Mouse (Mus musculus) kidney, embryonic 14.5 days (tissue): ENCODE data around the gene Sh3bp1. TPM values are rescaled to one million over a fixed set of nuclear protein-coding genes. Genes with fewer than 3 reads are reported as not detected.

Experiments used
- ATAC-seq: fragments of 200-750 bp; cut with Nextera tagmentation; 2 replicates; pipeline ENCODE4 v1.8.0; 2017; ENCODE audit warnings: moderate number of reproducible peaks, mild to moderate bottlenecking, moderate TSS enrichment, moderate library complexity; ENCODE audit not compliant: low FRiP score, low TSS enrichment
- H3K27ac ChIP-seq: fragments of 300-500 bp; sonication (generic); 2 replicates; pipeline ENCODE4 v1.5.1; 2014; ENCODE audit warnings: low read depth, mild to moderate bottlenecking, low read length, moderate library complexity, mixed read lengths
- H3K27me3 ChIP-seq: fragments of 300-500 bp; sonication (generic); 2 replicates; pipeline ENCODE4 v1.6.1; 2014; ENCODE audit warnings: mild to moderate bottlenecking, low read length; ENCODE audit not compliant: control insufficient read depth, insufficient read depth
- H3K36me3 ChIP-seq: fragments of 300-500 bp; sonication (generic); 2 replicates; pipeline ENCODE4 v1.6.1; 2014; ENCODE audit warnings: low read length, mixed read lengths; ENCODE audit not compliant: control insufficient read depth, insufficient read depth
- H3K4me1 ChIP-seq: fragments of 300-500 bp; sonication (generic); 2 replicates; pipeline ENCODE4 v1.6.1; 2014; ENCODE audit warnings: low read length, mixed read lengths; ENCODE audit not compliant: control insufficient read depth, insufficient read depth
- H3K4me2 ChIP-seq: fragments of 300-500 bp; sonication (generic); replicated peaks from 2 replicates; pipeline ENCODE4 v1.6.1; 2014; ENCODE audit warnings: low read depth, mild to moderate bottlenecking, low read length
- H3K4me3 ChIP-seq: fragments of 300-500 bp; sonication (generic); 2 replicates; pipeline ENCODE4 v1.5.1; 2014; ENCODE audit warnings: mild to moderate bottlenecking, low read length
- H3K9ac ChIP-seq: fragments of 300-500 bp; sonication (generic); 2 replicates; pipeline ENCODE4 v1.6.1; 2014; ENCODE audit warnings: low read depth, mild to moderate bottlenecking, low read length, moderate library complexity
- H3K9me3 ChIP-seq: fragments of 300-500 bp; sonication (generic); 2 replicates; pipeline ENCODE4 v1.6.1; 2016; ENCODE audit warnings: low read length; ENCODE audit not compliant: control insufficient read depth
- WGBS: fragments of 180-500 bp; shearing (Covaris S2); extraction: QIAGEN DNeasy Blood & Tissue Kit; methylation state at CpG from one replicate; pipeline ENCODE4 v1.1.7; 2014; 5-methylcytosine and 5-hydroxymethylcytosine counted together
- polyA plus RNA-seq: library from polyadenylated mRNA; unstranded; fragments of >200 nt; fragmentation: Nextera tagmentation; extraction: Ambion mirVana; gene quantifications from 2 replicates; pipeline ENCODE4 v1.2.1, GENCODE M21; 2014

Sh3bp1 gene
- 32.7 and 38.5 TPM in 2 replicates for polyA plus RNA-seq

GRCm38 (mm10) chr15:78899740-78900584 lies at the start of gene Sh3bp1:
Gene Sh3bp1, plus strand, starts transcription at chr15:78899768.
- Histone ChIP-seq H3K9ac (peak within 1 kb of the TSS; percentile 74), H3K9me3 (no peaks in the 10 kb centered on the region), H3K27ac (peak within 1 kb of the TSS; percentile 65), H3K27me3 (no peaks in the 10 kb centered on the region), H3K4me3 (peak within 1 kb of the TSS; percentile 75), H3K36me3 (peaks cover 22% of the 10 kb centered on the region), H3K4me2 (peak within 1 kb of the TSS; percentile 92), H3K4me1 (peaks cover 47% of the 10 kb centered on the region)
- WGBS: under 1% methylated on average over 44 of the region's 47 CpGs
- ATAC-seq: peak; percentile 58

- Histone ChIP-seq H3K9me3 (no peaks in the 10 kb centered on the region), H3K4me2 (no peak overlapping the region), H3K27ac (peak overlapping the region; percentile 52; the same call in 1 of the 2 replicates), H3K36me3 (peaks cover 18% of the 10 kb centered on the region; the same call in 1 of the 2 replicates), H3K9ac (no peak overlapping the region), H3K27me3 (no peaks in the 10 kb centered on the region), H3K4me3 (no peak overlapping the region), H3K4me1 (peaks cover 22% of the 10 kb centered on the region)
- 68% methylated on average over 15 of the region's 15 CpGs for WGBS
- no peak; the same call in 1 of the 2 replicates for ATAC-seq
Measured at GRCm38 (mm10) chr15:78850059-78850824, 49.3 kb upstream of the Sh3bp1 start.

- 69% methylated on average over 6 of the region's 6 CpGs for WGBS
- no peak for ATAC-seq
- H3K4me1 ChIP-seq: peaks cover 16% of the 10 kb centered on the region; the same call in 1 of the 2 replicates
Measured at GRCm38 (mm10) chr15:78850944-78851343, 48.6 kb upstream of the Sh3bp1 start.

GRCm38 (mm10) chr15:78851505-78852153 lies 47.9 kb upstream of the Sh3bp1 start:
- Histone ChIP-seq H3K4me2 (0 out of 2 replicates have a peak overlapping the region, but pooled peaks have one; percentile 12), H3K9me3 (no peaks in the 10 kb centered on the region), H3K27ac (no peak overlapping the region), H3K9ac (no peak overlapping the region), H3K4me3 (no peak overlapping the region), H3K36me3 (peaks cover 18% of the 10 kb centered on the region; the same call in 1 of the 2 replicates), H3K27me3 (no peaks in the 10 kb centered on the region), H3K4me1 (peaks cover 12% of the 10 kb centered on the region; the same call in 1 of the 2 replicates)
- WGBS: 16% methylated on average over 13 of the region's 13 CpGs
- peak; percentile 80 for ATAC-seq

More at GRCm38 (mm10) chr15:78850944-78851343, 48.6 kb upstream of the Sh3bp1 start:
- Histone ChIP-seq H3K9ac (no peak overlapping the region), H3K27ac (peak overlapping the region; percentile 52; the same call in 1 of the 2 replicates), H3K9me3 (no peaks in the 10 kb centered on the region), H3K4me2 (no peak overlapping the region), H3K36me3 (peaks cover 18% of the 10 kb centered on the region; the same call in 1 of the 2 replicates), H3K27me3 (no peaks in the 10 kb centered on the region), H3K4me3 (no peak overlapping the region)

GRCm38 (mm10) chr15:78855303-78855965 lies 44.1 kb upstream of the Sh3bp1 start, which contains the start of gene Lgals2:
Gene Lgals2, minus strand, starts transcription at chr15:78855529.
- Histone ChIP-seq H3K4me2 (no peak within 1 kb of the TSS), H3K9me3 (no peaks in the 10 kb centered on the region), H3K9ac (no peak within 1 kb of the TSS), H3K4me3 (no peak within 1 kb of the TSS), H3K4me1 (peaks cover 13% of the 10 kb centered on the region), H3K27ac (no peak within 1 kb of the TSS), H3K27me3 (no peaks in the 10 kb centered on the region), H3K36me3 (no peaks in the 10 kb centered on the region)
- ATAC-seq: no peak
- WGBS: 70% methylated on average over 8 of the region's 8 CpGs

- H3K27me3 ChIP-seq: no peaks in the 10 kb centered on the region
- no peak overlapping the region for H3K27ac ChIP-seq
- no peak for ATAC-seq
- 84% methylated on average over 7 of the region's 7 CpGs for WGBS
- no peak overlapping the region for H3K4me2 ChIP-seq
- no peaks in the 10 kb centered on the region for H3K36me3 ChIP-seq
- H3K9me3 ChIP-seq: no peaks in the 10 kb centered on the region
- H3K4me1 ChIP-seq: peaks cover 3% of the 10 kb centered on the region; the same call in 1 of the 2 replicates
- no peak overlapping the region for H3K9ac ChIP-seq
- H3K4me3 ChIP-seq: no peak overlapping the region
Measured at GRCm38 (mm10) chr15:78857009-78857408, 42.6 kb upstream of the Sh3bp1 start.

GRCm38 (mm10) chr15:78859311-78859710 lies 40.3 kb upstream of the Sh3bp1 start:
- Histone ChIP-seq H3K27ac (peak overlapping the region; percentile 12; the same call in 1 of the 2 replicates), H3K27me3 (no peaks in the 10 kb centered on the region), H3K9ac (no peak overlapping the region), H3K4me1 (peaks cover 5% of the 10 kb centered on the region; the same call in 1 of the 2 replicates), H3K4me2 (no peak overlapping the region), H3K4me3 (no peak overlapping the region), H3K9me3 (no peaks in the 10 kb centered on the region), H3K36me3 (no peaks in the 10 kb centered on the region)
- 70% methylated on average over 4 of the region's 4 CpGs for WGBS
- ATAC-seq: no peak

- H3K4me1 ChIP-seq: peaks cover 5% of the 10 kb centered on the region; the same call in 1 of the 2 replicates
- H3K4me3 ChIP-seq: no peak overlapping the region
- H3K36me3 ChIP-seq: no peaks in the 10 kb centered on the region
- no peaks in the 10 kb centered on the region for H3K27me3 ChIP-seq
- ATAC-seq: no peak
- no peak overlapping the region for H3K4me2 ChIP-seq
- H3K27ac ChIP-seq: no peak overlapping the region
- H3K9me3 ChIP-seq: no peaks in the 10 kb centered on the region
- H3K9ac ChIP-seq: no peak overlapping the region
- 68% methylated on average over 6 of the region's 6 CpGs for WGBS
Measured at GRCm38 (mm10) chr15:78859714-78860113, 39.9 kb upstream of the Sh3bp1 start.
